Mouse (Mus musculus) forebrain, embryonic 12.5 days (tissue): ENCODE results near the gene Kif24. TPM values are rescaled to one million over a fixed set of nuclear protein-coding genes. Genes with fewer than 3 reads are reported as not detected.
"Not testable (repeated sequence)": the region's sequence is repeated elsewhere in the genome, so short reads cannot be mapped to it uniquely, and the experiment has no call there.

Experiments
- ATAC-seq: fragments of 200-750 bp; cut with Nextera tagmentation; 2 replicates; pipeline ENCODE4 v1.8.0; 2017; ENCODE audit warnings: moderate TSS enrichment; ENCODE audit not compliant: low FRiP score
- H3K27ac ChIP-seq: fragments of 300-500 bp; sonication (generic); 2 replicates; pipeline ENCODE4 v1.5.1; 2016; ENCODE audit warnings: mild to moderate bottlenecking
- H3K27me3 ChIP-seq: fragments of 300-500 bp; sonication (generic); 2 replicates; pipeline ENCODE4 v1.6.1; 2016; ENCODE audit warnings: mild to moderate bottlenecking
- H3K36me3 ChIP-seq: fragments of 300-500 bp; sonication (generic); replicated peaks from 2 replicates; pipeline ENCODE4 v1.6.1; 2016; ENCODE audit warnings: mild to moderate bottlenecking
- H3K4me1 ChIP-seq: fragments of 300-500 bp; sonication (generic); 2 replicates; pipeline ENCODE4 v1.6.1; 2016
- H3K4me2 ChIP-seq: fragments of 300-500 bp; sonication (generic); 2 replicates; pipeline ENCODE4 v1.6.1; 2016; ENCODE audit warnings: mild to moderate bottlenecking, moderate library complexity
- H3K4me3 ChIP-seq: fragments of 300-500 bp; sonication (generic); replicated peaks from 2 replicates; pipeline ENCODE4 v1.5.1; 2016; ENCODE audit warnings: mild to moderate bottlenecking
- H3K9ac ChIP-seq: fragments of 300-500 bp; sonication (generic); 2 replicates; pipeline ENCODE4 v1.6.1; 2016; ENCODE audit warnings: mild to moderate bottlenecking
- H3K9me3 ChIP-seq: fragments of 300-500 bp; sonication (generic); 2 replicates; pipeline ENCODE4 v1.6.1; 2016
- WGBS: fragments of 180-500 bp; shearing (Covaris S2); methylation state at CpG from one replicate; pipeline ENCODE4 v1.1.7; 2016; 5-methylcytosine and 5-hydroxymethylcytosine counted together
- polyA plus RNA-seq: library from polyadenylated mRNA; unstranded; fragments of >200 nt; fragmentation: Nextera tagmentation; extraction: Ambion mirVana; gene quantifications from 2 replicates; pipeline ENCODE4 v1.2.1, GENCODE M21; 2016

Gene Kif24
- polyA plus RNA-seq, 1 experiment from 2014 or later: 14.3 TPM

- no peaks in the 10 kb centered on the region for H3K9me3 ChIP-seq
- no peak overlapping the region for H3K4me3 ChIP-seq
- ATAC-seq: no peak
- H3K27ac ChIP-seq: no peak overlapping the region
- no peak overlapping the region for H3K4me2 ChIP-seq
- H3K4me1 ChIP-seq: peaks cover 2% of the 10 kb centered on the region; the same call in 1 of the 2 replicates
- 86% methylated on average over 8 of the region's 8 CpGs for WGBS
- H3K36me3 ChIP-seq: peaks cover 13% of the 10 kb centered on the region; the same call in 1 of the 2 replicates
- no peaks in the 10 kb centered on the region for H3K27me3 ChIP-seq
- no peak overlapping the region for H3K9ac ChIP-seq
Measured at GRCm38 (mm10) chr4:41480254-41480653, 15.6 kb upstream of the Kif24 start.

- peaks cover 2% of the 10 kb centered on the region; the same call in 1 of the 2 replicates for H3K4me1 ChIP-seq
- no peak for ATAC-seq
- no peak overlapping the region for H3K4me2 ChIP-seq
- peaks cover 13% of the 10 kb centered on the region; the same call in 1 of the 2 replicates for H3K36me3 ChIP-seq
- 75% methylated on average over 1 of the region's 1 CpGs for WGBS
- no peak overlapping the region for H3K4me3 ChIP-seq
- H3K27ac ChIP-seq: no peak overlapping the region
- no peaks in the 10 kb centered on the region for H3K9me3 ChIP-seq
- no peaks in the 10 kb centered on the region for H3K27me3 ChIP-seq
- no peak overlapping the region for H3K9ac ChIP-seq
Measured at GRCm38 (mm10) chr4:41479456-41479804, 14.7 kb upstream of the Kif24 start.

GRCm38 (mm10) chr4:41478751-41479455 lies 14.2 kb upstream of the Kif24 start:
- no peaks in the 10 kb centered on the region for H3K9me3 ChIP-seq
- no peak overlapping the region for H3K9ac ChIP-seq
- no peak overlapping the region for H3K4me2 ChIP-seq
- H3K36me3 ChIP-seq: peaks cover 13% of the 10 kb centered on the region; the same call in 1 of the 2 replicates
- 61% methylated on average over 4 of the region's 4 CpGs for WGBS
- no peak overlapping the region for H3K4me3 ChIP-seq
- ATAC-seq: no peak
- peaks cover 2% of the 10 kb centered on the region; the same call in 1 of the 2 replicates for H3K4me1 ChIP-seq
- H3K27ac ChIP-seq: no peak overlapping the region
- no peaks in the 10 kb centered on the region for H3K27me3 ChIP-seq

- Histone ChIP-seq H3K27ac (no peak overlapping the region), H3K36me3 (peaks cover 13% of the 10 kb centered on the region; the same call in 1 of the 2 replicates), H3K4me3 (no peak overlapping the region), H3K4me1 (peaks cover 2% of the 10 kb centered on the region; the same call in 1 of the 2 replicates), H3K9me3 (no peaks in the 10 kb centered on the region), H3K27me3 (no peaks in the 10 kb centered on the region), H3K4me2 (no peak overlapping the region), H3K9ac (no peak overlapping the region)
- WGBS: 88% methylated on average over 9 of the region's 9 CpGs
- no peak for ATAC-seq
Measured at GRCm38 (mm10) chr4:41477648-41478160, 13.0 kb upstream of the Kif24 start.

GRCm38 (mm10) chr4:41471384-41471689 lies 6.7 kb upstream of the Kif24 start:
- H3K4me3 ChIP-seq: no peak overlapping the region
- H3K27me3 ChIP-seq: no peaks in the 10 kb centered on the region
- WGBS: 81% methylated on average over 1 of the region's 1 CpGs
- peak overlapping the region; percentile 78 for H3K27ac ChIP-seq
- no peak overlapping the region for H3K9ac ChIP-seq
- peak overlapping the region; percentile 5; the same call in 1 of the 2 replicates for H3K4me2 ChIP-seq
- peaks cover 31% of the 10 kb centered on the region for H3K4me1 ChIP-seq
- no peaks in the 10 kb centered on the region for H3K36me3 ChIP-seq
- H3K9me3 ChIP-seq: no peaks in the 10 kb centered on the region
- no peak for ATAC-seq

- H3K27ac ChIP-seq: peak overlapping the region; percentile 78
- H3K4me2 ChIP-seq: peak overlapping the region; percentile 5; the same call in 1 of the 2 replicates
- no peaks in the 10 kb centered on the region for H3K9me3 ChIP-seq
- no peaks in the 10 kb centered on the region for H3K27me3 ChIP-seq
- ATAC-seq: peak; percentile 73
- no peaks in the 10 kb centered on the region for H3K36me3 ChIP-seq
- peaks cover 31% of the 10 kb centered on the region for H3K4me1 ChIP-seq
- WGBS: 22% methylated on average over 5 of the region's 5 CpGs
- no peak overlapping the region for H3K9ac ChIP-seq
- no peak overlapping the region for H3K4me3 ChIP-seq
Measured at GRCm38 (mm10) chr4:41470684-41471383, 6.1 kb upstream of the Kif24 start.

GRCm38 (mm10) chr4:41470051-41470683 lies 5.5 kb upstream of the Kif24 start:
- 44% methylated on average over 7 of the region's 7 CpGs for whole genome bisulfite sequencing
- no peak for ATAC-seq
- H3K4me1 ChIP-seq: peaks cover 31% of the 10 kb centered on the region

GRCm38 (mm10) chr4:41469199-41469598 lies 4.5 kb upstream of the Kif24 start:
- Histone ChIP-seq H3K27ac (peak overlapping the region; percentile 37; the same call in 1 of the 2 replicates), H3K4me3 (no peak overlapping the region), H3K9ac (no peak overlapping the region), H3K36me3 (no peaks in the 10 kb centered on the region), H3K27me3 (no peaks in the 10 kb centered on the region), H3K9me3 (no peaks in the 10 kb centered on the region), H3K4me2 (no peak overlapping the region), H3K4me1 (peaks cover 31% of the 10 kb centered on the region)
- 70% methylated on average over 10 of the region's 10 CpGs for WGBS
- no peak for ATAC-seq

More at GRCm38 (mm10) chr4:41470051-41470683, 5.5 kb upstream of the Kif24 start:
- peak overlapping the region; percentile 78 for H3K27ac ChIP-seq
- no peaks in the 10 kb centered on the region for H3K27me3 ChIP-seq
- no peaks in the 10 kb centered on the region for H3K36me3 ChIP-seq
- no peak overlapping the region for H3K4me3 ChIP-seq
- H3K4me2 ChIP-seq: no peak overlapping the region
- no peaks in the 10 kb centered on the region for H3K9me3 ChIP-seq
- no peak overlapping the region for H3K9ac ChIP-seq

GRCm38 (mm10) chr4:41468396-41469080 lies 3.9 kb upstream of the Kif24 start:
- Histone ChIP-seq H3K9ac (no peak overlapping the region), H3K36me3 (no peaks in the 10 kb centered on the region), H3K4me2 (no peak overlapping the region), H3K4me1 (peaks cover 36% of the 10 kb centered on the region), H3K27me3 (no peaks in the 10 kb centered on the region), H3K27ac (no peak overlapping the region), H3K4me3 (no peak overlapping the region), H3K9me3 (no peaks in the 10 kb centered on the region)
- 56% methylated on average over 17 of the region's 17 CpGs for WGBS
- no peak for ATAC-seq

- no peaks in the 10 kb centered on the region for H3K9me3 ChIP-seq
- no peaks in the 10 kb centered on the region for H3K36me3 ChIP-seq
- WGBS: 3% methylated on average over 17 of the region's 17 CpGs
- H3K27me3 ChIP-seq: no peaks in the 10 kb centered on the region
- H3K9ac ChIP-seq: peak overlapping the region; percentile 69
- 0 out of 2 replicates have a peak overlapping the region, but pooled peaks have one; percentile 11 for H3K27ac ChIP-seq
- peak overlapping the region; percentile 58 for H3K4me2 ChIP-seq
- ATAC-seq: peak; percentile 21; the same call in 1 of the 2 replicates
- H3K4me1 ChIP-seq: peaks cover 24% of the 10 kb centered on the region
- H3K4me3 ChIP-seq: peak overlapping the region; percentile 77
Measured at GRCm38 (mm10) chr4:41465287-41465665, 589 bp upstream of the Kif24 start.

- H3K4me1 ChIP-seq: peaks cover 12% of the 10 kb centered on the region
- not testable (repeated sequence) for H3K9me3 ChIP-seq, ATAC-seq, H3K36me3 ChIP-seq, H3K27ac ChIP-seq, H3K27me3 ChIP-seq
- WGBS: 83% methylated on average over 3 of the region's 3 CpGs
- peak overlapping the region; percentile 71 for H3K9ac ChIP-seq
- peak overlapping the region; percentile 77 for H3K4me3 ChIP-seq
- peak overlapping the region; percentile 72 for H3K4me2 ChIP-seq
Measured at GRCm38 (mm10) chr4:41463051-41463738, 1.5 kb downstream of the Kif24 start.
